Mouse (Mus musculus) forebrain, postnatal 0 days (tissue): ENCODE data around the gene Actr3b. TPM values are rescaled to one million over a fixed set of nuclear protein-coding genes. Genes with fewer than 3 reads are reported as not detected.
"Not testable (repeated sequence)": the region's sequence is repeated elsewhere in the genome, so short reads cannot be mapped to it uniquely, and the experiment has no call there.

Source experiments
- ATAC-seq: fragments of 200-750 bp; cut with Nextera tagmentation; 2 replicates; pipeline ENCODE4 v1.8.0; 2017; ENCODE audit warnings: mild to moderate bottlenecking, moderate library complexity
- DNase-seq: peaks from one replicate; pipeline ENCODE4 v3.0.0-alpha.2; 2015
- H3K27ac ChIP-seq: fragments of 300-500 bp; sonication (generic); 2 replicates; pipeline ENCODE4 v1.5.1; 2014; ENCODE audit warnings: low read depth, mild to moderate bottlenecking, antibody characterized with exemption, low read length, moderate library complexity, mixed read lengths
- H3K27me3 ChIP-seq: fragments of 300-500 bp; sonication (generic); 2 replicates; pipeline ENCODE4 v1.6.1; 2014; ENCODE audit warnings: mild to moderate bottlenecking, low read length, mixed read lengths; ENCODE audit not compliant: insufficient read depth
- H3K36me3 ChIP-seq: fragments of 300-500 bp; sonication (generic); 2 replicates; pipeline ENCODE4 v1.6.1; 2014; ENCODE audit warnings: mild to moderate bottlenecking, moderate library complexity; ENCODE audit not compliant: insufficient read depth
- H3K4me1 ChIP-seq: fragments of 300-500 bp; sonication (generic); 2 replicates; pipeline ENCODE4 v1.6.1; 2014; ENCODE audit warnings: antibody characterized with exemption; ENCODE audit not compliant: insufficient read depth
- H3K4me2 ChIP-seq: fragments of 300-500 bp; sonication (generic); 2 replicates; pipeline ENCODE4 v1.6.1; 2014; ENCODE audit warnings: low read depth, mild to moderate bottlenecking, moderate library complexity
- H3K4me3 ChIP-seq: fragments of 300-500 bp; sonication (generic); 2 replicates; pipeline ENCODE4 v1.5.1; 2014; ENCODE audit warnings: low read depth, low read length, mixed read lengths
- H3K9ac ChIP-seq: fragments of 300-500 bp; sonication (generic); 2 replicates; pipeline ENCODE4 v1.6.1; 2014; ENCODE audit warnings: mild to moderate bottlenecking
- H3K9me3 ChIP-seq: fragments of 300-500 bp; sonication (generic); 2 replicates; pipeline ENCODE4 v1.6.1; 2016; ENCODE audit warnings: low read length
- CTCF ChIP-seq: sonication (generic); IDR thresholded peaks from 2 replicates; pipeline ENCODE4 v1.5.1; 2016; ENCODE audit warnings: antibody characterized with exemption, control low read depth, low read depth
- WGBS: fragments of 180-500 bp; shearing (Covaris S2); extraction: QIAGEN DNeasy Blood & Tissue Kit; methylation state at CpG from one replicate; pipeline ENCODE4 v1.1.7; 2014; 5-methylcytosine and 5-hydroxymethylcytosine counted together
- polyA plus RNA-seq: library from polyadenylated mRNA; unstranded; fragments of >200 nt; fragmentation: Nextera tagmentation; extraction: Ambion mirVana; gene quantifications from 2 replicates; pipeline ENCODE4 v1.2.1, GENCODE M21; 2015
- total RNA-seq: library from RNA; depleted of rRNA; stranded (reverse); fragments of >200 nt; gene quantifications from 2 replicates; pipeline ENCODE4 v1.2.3, GENCODE M21; 2014

Gene Actr3b
- total and polyA plus RNA-seq, 2 experiments from 2014 or later, result 31.4 to 107 TPM

- no peaks in the 10 kb centered on the region for H3K9me3 ChIP-seq
- H3K27ac ChIP-seq, result no peak overlapping the region
- H3K36me3 ChIP-seq, result no peaks in the 10 kb centered on the region
- ATAC-seq, result no peak
- H3K4me2 ChIP-seq, result no peak overlapping the region
- DNase-seq, result no peak
- no peak overlapping the region for H3K9ac ChIP-seq
- H3K27me3 ChIP-seq, result no peaks in the 10 kb centered on the region
- H3K4me1 ChIP-seq, result no peaks in the 10 kb centered on the region
- TF ChIP-seq CTCF, result no peak
- WGBS, result 92% methylated on average over 3 of the region's 3 CpGs
- H3K4me3 ChIP-seq, result no peak overlapping the region
Observed at GRCm38 (mm10) chr5:25866201-25866600, 106.4 kb downstream of the Actr3b start.

GRCm38 (mm10) chr5:25869880-25870279, 110.1 kb downstream of the Actr3b start:
- no peak for ATAC-seq

GRCm38 (mm10) chr5:25870632-25871031, 110.8 kb downstream of the Actr3b start:
- H3K4me2 ChIP-seq, result no peak overlapping the region
- H3K27me3 ChIP-seq, result no peaks in the 10 kb centered on the region
- H3K9me3 ChIP-seq, result no peaks in the 10 kb centered on the region
- no peak overlapping the region for H3K9ac ChIP-seq
- no peak overlapping the region for H3K4me3 ChIP-seq
- no peak for DNase-seq
- H3K27ac ChIP-seq, result no peak overlapping the region
- no peak for ATAC-seq
- H3K36me3 ChIP-seq, result no peaks in the 10 kb centered on the region
- H3K4me1 ChIP-seq, result no peaks in the 10 kb centered on the region
- TF ChIP-seq CTCF, result peak; percentile 29
- 65% methylated on average over 3 of the region's 3 CpGs for WGBS

More at GRCm38 (mm10) chr5:25869880-25870279, 110.1 kb downstream of the Actr3b start:
- DNase-seq, result no peak
- TF ChIP-seq CTCF, result no peak
- Histone ChIP-seq H3K4me3 (no peak overlapping the region), H3K9me3 (no peaks in the 10 kb centered on the region), H3K27ac (no peak overlapping the region), H3K4me2 (no peak overlapping the region), H3K36me3 (no peaks in the 10 kb centered on the region), H3K9ac (no peak overlapping the region), H3K4me1 (no peaks in the 10 kb centered on the region), H3K27me3 (no peaks in the 10 kb centered on the region)
- 27% methylated on average over 8 of the region's 8 CpGs for WGBS

- ATAC-seq (peak; percentile 58), DNase-seq (peak; percentile 41)
- Histone ChIP-seq H3K9me3 (no peaks in the 10 kb centered on the region), H3K27ac (no peak overlapping the region), H3K4me1 (no peaks in the 10 kb centered on the region), H3K4me2 (no peak overlapping the region), H3K27me3 (no peaks in the 10 kb centered on the region), H3K4me3 (no peak overlapping the region), H3K36me3 (no peaks in the 10 kb centered on the region), H3K9ac (no peak overlapping the region)
- no peak for TF ChIP-seq CTCF
- 53% methylated on average over 12 of the region's 12 CpGs for WGBS
Observed at GRCm38 (mm10) chr5:25871342-25872023, 111.7 kb downstream of the Actr3b start.

- 0 out of 2 replicates have a peak, but pooled peaks have one; percentile 43 for ATAC-seq
- 74% methylated on average over 2 of the region's 2 CpGs for WGBS
- no peaks in the 10 kb centered on the region for H3K27me3 ChIP-seq
- H3K4me2 ChIP-seq, result no peak overlapping the region
- DNase-seq, result peak; percentile 30
- no peaks in the 10 kb centered on the region for H3K4me1 ChIP-seq
- H3K36me3 ChIP-seq, result no peaks in the 10 kb centered on the region
- no peak overlapping the region for H3K27ac ChIP-seq
- TF ChIP-seq CTCF, result peak; percentile 60
- no peaks in the 10 kb centered on the region for H3K9me3 ChIP-seq
- H3K4me3 ChIP-seq, result no peak overlapping the region
- H3K9ac ChIP-seq, result no peak overlapping the region
Observed at GRCm38 (mm10) chr5:25873046-25873445, 113.2 kb downstream of the Actr3b start.

- H3K4me3 ChIP-seq, H3K4me2 ChIP-seq, H3K4me1 ChIP-seq, H3K9me3 ChIP-seq, DNase-seq, ATAC-seq, H3K9ac ChIP-seq, H3K27ac ChIP-seq, H3K27me3 ChIP-seq, H3K36me3 ChIP-seq: not testable (repeated sequence)
Observed at GRCm38 (mm10) chr5:25875927-25876326, 116.1 kb downstream of the Actr3b start.

- WGBS, result 74% methylated on average over 5 of the region's 5 CpGs
- no peak overlapping the region for H3K4me2 ChIP-seq
- H3K9me3 ChIP-seq, result no peaks in the 10 kb centered on the region
- no peak overlapping the region for H3K4me3 ChIP-seq
- no peaks in the 10 kb centered on the region for H3K36me3 ChIP-seq
- DNase-seq, result no peak
- no peak overlapping the region for H3K27ac ChIP-seq
- ATAC-seq, result no peak
- no peak overlapping the region for H3K9ac ChIP-seq
- H3K4me1 ChIP-seq, result no peaks in the 10 kb centered on the region
- H3K27me3 ChIP-seq, result no peaks in the 10 kb centered on the region
- TF ChIP-seq CTCF, result no peak
Observed at GRCm38 (mm10) chr5:25877281-25877680, 117.5 kb downstream of the Actr3b start.
